Mouse (Mus musculus) midbrain, postnatal 0 days (tissue): ENCODE results near the gene Arpc1a. TPM values are rescaled to one million over a fixed set of nuclear protein-coding genes. Genes with fewer than 3 reads are reported as not detected.
"Not testable (repeated sequence)": the region's sequence is repeated elsewhere in the genome, so short reads cannot be mapped to it uniquely, and the experiment has no call there.

Experiments
- ATAC-seq: fragments of 200-750 bp; cut with Nextera tagmentation; 2 replicates; pipeline ENCODE4 v1.8.0; 2017; ENCODE audit warnings: moderate number of reproducible peaks, mild to moderate bottlenecking, moderate TSS enrichment, moderate library complexity; ENCODE audit not compliant: low FRiP score
- DNase-seq: peaks from one replicate; pipeline ENCODE4 v3.0.0-alpha.2; 2015; ENCODE audit warnings: low spot score
- H3K27ac ChIP-seq: fragments of 300-500 bp; sonication (generic); 2 replicates; pipeline ENCODE4 v1.5.1; 2014; ENCODE audit warnings: low read depth, mild to moderate bottlenecking, low read length, mixed read lengths
- H3K27me3 ChIP-seq: fragments of 300-500 bp; sonication (generic); 2 replicates; pipeline ENCODE4 v1.6.1; 2014; ENCODE audit warnings: low read length, control low read depth, mixed read lengths; ENCODE audit not compliant: insufficient read depth
- H3K36me3 ChIP-seq: fragments of 300-500 bp; sonication (generic); 2 replicates; pipeline ENCODE4 v1.6.1; 2014; ENCODE audit warnings: low read length, control low read depth, mixed read lengths; ENCODE audit not compliant: insufficient read depth
- H3K4me1 ChIP-seq: fragments of 300-500 bp; sonication (generic); 2 replicates; pipeline ENCODE4 v1.6.1; 2014; ENCODE audit warnings: mild to moderate bottlenecking, control low read depth, antibody characterized with exemption, low read length, mixed read lengths; ENCODE audit not compliant: insufficient read depth
- H3K4me2 ChIP-seq: fragments of 300-500 bp; sonication (generic); 2 replicates; pipeline ENCODE4 v1.6.1; 2014; ENCODE audit warnings: low read depth, mild to moderate bottlenecking, low read length, mixed read lengths; ENCODE audit not compliant: poor library complexity, severe bottlenecking
- H3K4me3 ChIP-seq: fragments of 300-500 bp; sonication (generic); 2 replicates; pipeline ENCODE4 v1.5.1; 2014; ENCODE audit warnings: low read depth, mild to moderate bottlenecking, low read length, moderate library complexity
- H3K9ac ChIP-seq: fragments of 300-500 bp; sonication (generic); replicated peaks from 2 replicates; pipeline ENCODE4 v1.6.1; 2014; ENCODE audit warnings: mild to moderate bottlenecking, low read length, moderate library complexity, mixed read lengths; ENCODE audit not compliant: poor library complexity, severe bottlenecking
- H3K9me3 ChIP-seq: fragments of 300-500 bp; sonication (generic); 2 replicates; pipeline ENCODE4 v1.6.1; 2016; ENCODE audit warnings: low read length, control low read depth
- CTCF ChIP-seq: IDR thresholded peaks from 2 replicates; pipeline ENCODE4 v1.5.1; 2016; ENCODE audit warnings: antibody characterized with exemption, mild to moderate bottlenecking
- WGBS: fragments of 180-500 bp; shearing (Covaris S2); extraction: QIAGEN DNeasy Blood & Tissue Kit; methylation state at CpG from one replicate; pipeline ENCODE4 v1.1.7; 2014; 5-methylcytosine and 5-hydroxymethylcytosine counted together
- polyA plus RNA-seq: library from polyadenylated mRNA; unstranded; fragments of >200 nt; fragmentation: Nextera tagmentation; extraction: Ambion mirVana; gene quantifications from 2 replicates; pipeline ENCODE4 v1.2.1, GENCODE M21; 2015
- total RNA-seq: library from RNA; depleted of rRNA; stranded (reverse); fragments of >200 nt; gene quantifications from 2 replicates; pipeline ENCODE4 v1.2.3, GENCODE M21; 2014

The Arpc1a gene
- total and polyA plus RNA-seq, 2 experiments from 2014 or later, result 148 to 244 TPM

GRCm38 (mm10) chr5:145098340-145098821 lies 14.8 kb downstream of the Arpc1a start:
- Histone ChIP-seq H3K27me3 (no peaks in the 10 kb centered on the region), H3K4me1 (no peaks in the 10 kb centered on the region), H3K9ac (no peak overlapping the region), H3K36me3 (peaks cover 72% of the 10 kb centered on the region), H3K27ac (no peak overlapping the region), H3K4me3 (no peak overlapping the region), H3K4me2 (no peak overlapping the region), H3K9me3 (no peaks in the 10 kb centered on the region)
- no peak for TF ChIP-seq CTCF
- WGBS, result 94% methylated on average over 10 of the region's 10 CpGs
- ATAC-seq (no peak), DNase-seq (no peak)

- no peaks in the 10 kb centered on the region for H3K4me1 ChIP-seq
- no peak for TF ChIP-seq CTCF
- WGBS, result 98% methylated on average over 9 of the region's 9 CpGs
- H3K9me3 ChIP-seq, result no peaks in the 10 kb centered on the region
- no peak overlapping the region for H3K27ac ChIP-seq
- no peak overlapping the region for H3K4me3 ChIP-seq
- no peaks in the 10 kb centered on the region for H3K27me3 ChIP-seq
- no peak overlapping the region for H3K9ac ChIP-seq
- ATAC-seq (no peak), DNase-seq (no peak)
- H3K4me2 ChIP-seq, result no peak overlapping the region
- peaks cover 81% of the 10 kb centered on the region for H3K36me3 ChIP-seq
These were observed 17.3 kb downstream of the Arpc1a start for GRCm38 (mm10) chr5:145100960-145101359.

- H3K36me3 ChIP-seq, result peaks cover 81% of the 10 kb centered on the region
- H3K4me2 ChIP-seq, H3K4me3 ChIP-seq, DNase-seq, H3K27me3 ChIP-seq, H3K9me3 ChIP-seq, H3K27ac ChIP-seq, ATAC-seq, H3K4me1 ChIP-seq, H3K9ac ChIP-seq: not testable (repeated sequence)
- 95% methylated on average over 11 of the region's 11 CpGs for WGBS
These were observed 17.8 kb downstream of the Arpc1a start for GRCm38 (mm10) chr5:145101451-145101850.

- Histone ChIP-seq H3K36me3 (peaks cover 85% of the 10 kb centered on the region), H3K27me3 (no peaks in the 10 kb centered on the region)
These were observed 19.1 kb downstream of the Arpc1a start for GRCm38 (mm10) chr5:145102706-145103105.

GRCm38 (mm10) chr5:145104328-145104727 lies 20.7 kb downstream of the Arpc1a start:
- 81% methylated on average over 9 of the region's 9 CpGs for WGBS
- H3K36me3 ChIP-seq, result peaks cover 87% of the 10 kb centered on the region
- H3K4me2 ChIP-seq, result no peak overlapping the region
- H3K9me3 ChIP-seq, result no peaks in the 10 kb centered on the region
- H3K9ac ChIP-seq, result no peak overlapping the region
- ATAC-seq, result peak; percentile 48; the same call in 1 of the 2 replicates
- H3K27me3 ChIP-seq, result no peaks in the 10 kb centered on the region
- no peak overlapping the region for H3K27ac ChIP-seq
- no peak overlapping the region for H3K4me3 ChIP-seq
- peak; percentile 29 for DNase-seq
- TF ChIP-seq CTCF, result no peak
- no peaks in the 10 kb centered on the region for H3K4me1 ChIP-seq

More at GRCm38 (mm10) chr5:145102706-145103105, 19.1 kb downstream of the Arpc1a start:
- Histone ChIP-seq H3K9me3 (no peaks in the 10 kb centered on the region), H3K27ac (no peak overlapping the region), H3K9ac (no peak overlapping the region), H3K4me2 (no peak overlapping the region), H3K4me1 (no peaks in the 10 kb centered on the region), H3K4me3 (no peak overlapping the region)
- ATAC-seq (no peak), DNase-seq (no peak)
- 96% methylated on average over 4 of the region's 4 CpGs for WGBS
- no peak for TF ChIP-seq CTCF

- no peak overlapping the region for H3K4me2 ChIP-seq
- WGBS, result 95% methylated on average over 9 of the region's 9 CpGs
- H3K27ac ChIP-seq, result no peak overlapping the region
- H3K4me3 ChIP-seq, result no peak overlapping the region
- no peaks in the 10 kb centered on the region for H3K9me3 ChIP-seq
- no peak for TF ChIP-seq CTCF
- no peaks in the 10 kb centered on the region for H3K27me3 ChIP-seq
- H3K36me3 ChIP-seq, result peaks cover 87% of the 10 kb centered on the region
- ATAC-seq, result no peak
- no peak for DNase-seq
- no peaks in the 10 kb centered on the region for H3K4me1 ChIP-seq
- H3K9ac ChIP-seq, result no peak overlapping the region
These were observed 22.2 kb downstream of the Arpc1a start for GRCm38 (mm10) chr5:145105694-145106275.
